In the genomic region with DNA sequence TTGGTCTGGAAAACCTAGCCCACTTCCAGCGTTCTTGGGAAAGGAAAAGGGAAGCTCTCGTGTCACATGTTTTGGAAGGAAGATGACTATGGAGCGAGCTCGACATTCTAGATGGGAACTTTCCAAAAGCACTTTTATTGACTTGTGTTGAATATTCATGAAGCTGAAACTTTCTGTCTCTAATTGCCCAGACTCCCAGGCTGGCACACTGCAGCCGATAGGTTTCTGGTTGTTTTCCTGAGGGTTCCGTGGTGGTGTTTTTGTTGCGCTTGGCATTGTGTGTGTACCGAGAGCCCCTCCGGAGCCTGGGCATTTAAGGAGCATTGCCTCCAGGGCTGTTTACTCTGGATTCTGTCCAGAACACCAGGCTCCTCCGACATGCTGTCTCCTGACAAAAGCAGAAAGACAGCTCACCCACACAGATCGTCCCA, we compare ENCODE assay signal across 10 mouse cellular contexts.
DNase-seq lines count a peak whose midpoint lies in the region; ATAC-seq lines count a peak whose summit lies in the region.
"Had no signal": no experiment of that assay in that cellular context is flagged by ENCODE, and none has a peak within 500 bp of the region (broad histone marks: within the 10 kb centered on the region; RNA-seq: fewer than 3 reads in every experiment).

No protein-coding gene starts in this region.

- no peak overlapping the region for H3K27ac ChIP-seq in neural tube, embryonic 15.5 days (replicated peaks)
- H3K27ac ChIP-seq: stomach, postnatal 0 days had no signal

- no peaks in the 10 kb centered on the region for H3K27me3 ChIP-seq in neural tube, embryonic 15.5 days (replicated peaks)
- H3K27me3 ChIP-seq: CH12.LX had no signal

- WGBS in neural tube, embryonic 15.5 days = 21% methylated on average over 11 of the region's 11 CpGs

- H3K4me3 ChIP-seq in neural tube, embryonic 15.5 days (replicated peaks) = no peak overlapping the region

- peak; percentile 32; the same call in 1 of the 2 replicates for ATAC-seq in neural tube, embryonic 15.5 days (ENCODE audit: low FRiP score)

- H3K4me1 ChIP-seq in neural tube, embryonic 15.5 days = peaks cover 12% of the 10 kb centered on the region

- peak overlapping the region; percentile 27 for H3K4me2 ChIP-seq in neural tube, embryonic 15.5 days

- no peaks in the 10 kb centered on the region for H3K36me3 ChIP-seq in neural tube, embryonic 15.5 days

- H3K9ac ChIP-seq in neural tube, embryonic 15.5 days (replicated peaks) = no peak overlapping the region

- H3K9me3 ChIP-seq in neural tube, embryonic 15.5 days (replicated peaks) = no peaks in the 10 kb centered on the region

- intact Hi-C loops in heart, postnatal 25 days (cut with DNase I) = loop anchor here (5.0 kb wide), 1 partner anchor 43 kb away; no protein-coding TSS in a partner anchor

- peak; percentile 94 for DNase-seq in heart, adult 11 months
- no peak for DNase-seq in heart, postnatal 25 days (ENCODE audit: low spot score)
- DNase-seq in right cerebral cortex, postnatal 10 days (ENCODE audit: low spot score in 2 of 2) = peak; percentile 62 to 70
- no peak for DNase-seq in right cerebral cortex, postnatal 25 days
- peak; percentile 58 for DNase-seq in kidney, adult 9 months
- DNase-seq in lung, postnatal 36 days = no peak
- no peak for DNase-seq in urinary bladder, postnatal 36 days (ENCODE audit: low spot score in 2 of 2)

Comparison
In these comparisons a context has a peak if more than half of its experiments do, and no peak if none do; other contexts are left out.
1. DNase-seq: peak in heart, adult 11 months (single experiment), right cerebral cortex, postnatal 10 days (2 of 2) and kidney, adult 9 months (single experiment); none in heart, postnatal 25 days (single experiment), right cerebral cortex, postnatal 25 days (single experiment), lung, postnatal 36 days (single experiment) and urinary bladder, postnatal 36 days (0 of 2).